Mouse (Mus musculus) retina, embryonic 14.5 days (tissue): ENCODE measurements around the gene Znrf4.

Experiments used
- DNase-seq: peaks from one replicate; pipeline ENCODE4 v3.0.0-alpha.2; 2015; ENCODE audit warnings: low spot score

Znrf4 gene

DNA sequence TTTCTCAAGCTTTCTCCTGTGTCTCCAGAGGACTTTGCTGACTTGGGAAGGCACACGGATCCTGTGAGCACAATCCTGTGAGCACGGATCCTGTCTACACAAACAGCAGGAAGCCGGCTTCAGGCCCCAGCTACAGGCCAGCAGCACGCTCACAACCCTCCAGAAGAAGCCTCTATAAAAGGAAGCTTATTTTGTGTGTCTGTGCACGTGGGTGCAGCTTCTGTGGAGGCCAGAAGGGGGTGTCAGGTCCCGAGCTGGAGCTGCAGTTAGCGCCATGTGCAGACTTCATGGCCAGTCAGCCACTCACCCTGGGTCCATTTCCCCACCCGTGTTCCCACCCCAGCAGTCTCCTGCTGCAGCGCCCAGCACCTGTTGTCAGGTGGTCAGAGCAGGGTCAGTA lies 43.9 kb downstream of the Znrf4 start:
- DNase-seq = peak; percentile 25

DNA sequence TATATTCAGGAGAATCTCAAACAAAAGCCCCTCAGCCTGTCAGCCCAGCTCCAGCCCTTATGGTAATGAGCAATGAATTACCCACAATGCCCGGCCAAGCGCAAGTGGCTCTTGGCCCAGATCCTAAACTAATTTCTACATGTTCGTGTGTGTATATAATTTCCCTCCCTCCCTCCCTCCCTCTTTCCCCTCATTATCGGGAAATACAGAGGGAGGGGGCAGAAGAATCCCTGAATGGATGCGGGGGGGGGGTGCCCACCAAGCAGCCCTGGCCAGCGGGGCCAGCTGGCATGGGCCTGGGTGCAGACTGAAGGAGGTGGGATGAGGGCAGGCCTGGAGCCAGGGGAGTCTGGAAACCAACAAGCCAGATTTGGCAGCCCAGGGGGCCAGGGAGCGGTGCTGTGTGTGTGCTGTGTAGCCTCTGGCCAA lies 44.8 kb downstream of the Znrf4 start:
- peak; percentile 82 for DNase-seq

DNA sequence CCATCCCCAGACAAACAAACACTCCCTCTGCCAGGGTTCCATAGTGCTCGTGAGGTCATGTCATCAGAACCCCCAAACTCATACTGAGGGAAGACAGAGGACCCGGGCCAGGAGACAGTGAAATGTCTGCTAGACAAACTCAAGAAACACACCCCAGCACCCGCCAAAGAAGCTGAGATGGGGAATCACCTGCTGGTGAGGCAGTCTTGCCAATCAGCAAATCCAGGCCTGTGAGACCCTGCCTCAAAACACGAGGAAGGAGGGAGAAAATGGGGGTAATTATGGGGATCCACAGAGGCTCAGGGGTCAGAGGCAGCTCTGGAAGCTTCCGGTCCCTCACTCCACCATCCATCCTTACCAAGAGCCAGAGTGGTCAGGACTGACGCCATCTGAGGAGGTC lies 45.5 kb downstream of the Znrf4 start:
- DNase-seq = no peak

DNA sequence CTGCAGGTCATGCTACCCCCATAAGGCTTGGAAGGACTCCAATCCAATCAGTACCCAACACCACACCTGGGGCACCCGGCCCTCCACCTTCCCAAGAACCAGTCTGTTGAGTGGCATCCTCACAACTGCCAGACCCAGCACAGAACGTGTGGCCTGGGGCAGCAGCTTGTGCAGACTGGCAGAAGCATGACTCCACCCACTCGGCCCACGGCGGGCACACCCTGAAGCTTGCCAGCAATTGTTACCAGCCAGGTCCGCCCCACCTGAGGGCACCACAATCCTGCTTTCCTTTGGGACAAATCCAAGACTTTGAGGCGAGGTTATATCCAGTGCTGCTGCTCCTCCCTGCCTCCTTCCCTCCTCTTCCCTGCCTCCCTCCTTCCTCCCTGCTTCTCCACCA lies 47.4 kb downstream of the Znrf4 start:
- no peak for DNase-seq

DNA sequence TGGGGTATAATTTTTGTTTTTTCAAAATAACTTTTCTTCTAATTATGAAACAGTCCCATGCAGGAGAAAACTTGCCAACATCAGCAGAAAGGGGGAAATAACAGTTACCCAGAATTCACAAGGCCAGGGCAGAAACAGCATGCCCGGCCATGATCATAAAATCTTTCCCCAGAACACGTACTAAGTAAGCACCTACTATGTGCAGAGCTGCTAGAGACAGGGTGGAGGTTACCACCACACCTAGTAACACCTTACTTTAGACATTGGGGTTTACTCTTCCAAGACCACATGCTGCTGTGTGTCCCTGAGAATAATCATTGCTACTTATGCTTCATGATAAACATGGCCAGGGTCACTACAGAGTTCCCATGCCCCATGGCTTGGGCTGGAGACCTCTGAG lies 47.9 kb downstream of the Znrf4 start:
- DNase-seq = no peak

DNA sequence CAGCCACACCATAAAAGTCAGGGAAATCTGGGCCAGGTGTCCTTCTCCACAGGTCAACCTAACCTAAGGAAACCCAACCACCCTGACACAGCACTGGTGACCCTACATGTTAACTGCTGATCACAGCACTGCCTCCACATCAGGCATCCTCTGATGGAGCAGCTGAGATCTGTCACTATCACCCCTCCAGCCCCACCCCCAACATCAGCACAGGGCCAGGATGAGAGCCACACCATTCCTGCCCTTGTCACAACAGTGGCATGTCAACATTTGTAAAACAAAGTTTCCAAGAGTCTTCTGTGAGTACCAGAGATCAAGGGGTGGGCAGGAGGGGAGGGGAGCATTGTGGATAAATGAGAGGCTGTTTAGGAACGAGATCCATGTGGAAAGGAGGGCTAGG lies 48.7 kb downstream of the Znrf4 start:
- DNase-seq = no peak

DNA sequence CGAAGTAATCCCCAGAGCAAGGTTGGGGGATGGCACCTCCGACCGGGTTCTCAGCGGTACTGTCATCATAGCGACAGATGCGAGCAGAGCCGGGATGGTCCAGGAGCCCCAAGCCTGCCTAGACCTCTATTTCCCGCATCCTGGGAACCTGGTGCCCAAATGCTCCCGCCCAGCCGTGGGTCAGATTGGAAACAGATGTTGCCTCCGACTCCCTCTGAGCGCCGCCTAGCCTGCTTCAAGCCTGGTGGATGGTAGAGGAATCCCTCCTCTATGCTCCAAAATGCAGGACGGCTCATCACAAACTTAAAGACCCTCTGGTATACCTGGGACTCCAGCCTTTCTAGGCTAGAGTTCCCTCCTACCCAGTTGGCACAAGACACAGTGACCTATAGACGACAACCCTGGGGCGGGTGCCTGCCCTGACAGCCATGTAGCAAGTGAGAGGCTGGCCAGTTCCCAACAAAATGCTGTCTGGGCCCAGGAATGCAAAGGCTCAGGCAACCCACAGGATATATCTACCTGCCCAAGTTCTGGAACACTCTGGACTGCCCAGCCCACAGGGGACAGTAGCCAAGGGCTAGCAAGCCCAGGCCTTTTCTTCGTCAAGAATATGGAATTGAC lies 49.3 kb downstream of the Znrf4 start:
- no peak for DNase-seq

DNA sequence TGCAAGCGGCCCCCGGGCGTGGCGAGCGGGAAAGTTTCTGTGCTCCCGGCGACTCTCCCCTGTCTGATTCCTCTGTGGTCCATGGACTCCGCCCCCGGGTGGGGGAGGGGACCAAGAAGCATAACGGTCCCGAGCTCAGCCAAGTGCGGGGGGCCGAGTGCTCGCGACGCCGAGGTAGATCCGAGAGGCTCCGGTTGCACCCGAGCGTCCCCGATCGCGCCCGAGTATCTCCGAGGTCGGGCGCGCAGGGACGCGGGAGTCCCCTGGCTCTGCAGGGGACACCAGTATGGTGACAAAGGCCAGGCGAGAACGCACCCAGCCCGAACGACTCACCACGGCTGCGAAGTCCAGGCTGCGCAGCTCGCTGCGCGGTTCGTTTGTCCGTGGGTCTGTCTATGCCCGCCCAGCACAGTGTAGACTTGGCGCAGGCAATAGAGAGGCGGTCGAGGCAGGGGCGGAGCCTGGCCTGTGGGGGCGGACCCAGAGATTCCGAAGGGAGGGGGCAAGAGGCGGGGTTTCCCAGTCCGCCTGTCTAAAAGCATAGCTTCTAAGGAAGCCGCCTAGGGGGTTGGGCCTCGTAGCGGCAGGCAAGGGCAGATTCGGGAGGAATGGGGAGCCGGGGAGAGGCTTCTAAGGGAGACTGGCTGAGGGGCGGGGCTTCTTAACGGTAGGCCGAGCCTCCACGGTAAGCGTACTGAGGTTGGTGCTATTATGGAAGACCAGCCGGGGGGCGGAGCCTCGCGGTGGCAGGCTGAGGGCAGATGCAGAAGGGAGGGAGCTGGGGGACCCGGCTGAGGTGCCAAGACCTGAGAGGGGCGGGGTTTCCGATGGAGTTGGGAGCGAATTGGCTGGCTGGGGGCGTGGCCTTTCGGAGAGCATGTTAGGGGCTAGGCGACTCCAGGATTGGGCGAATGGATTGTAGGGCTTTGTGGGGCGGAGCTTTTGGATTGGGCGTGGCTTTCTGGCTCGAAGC lies 50.2 kb downstream of the Znrf4 start:
- peak; percentile 100 for DNase-seq
